Mouse (Mus musculus) liver, adult 2 months (tissue): Measurements from ENCODE around the gene Vmn2r100. TPM values are rescaled to one million over a fixed set of nuclear protein-coding genes. Genes with fewer than 3 reads are reported as not detected.

Experiments
- DNase-seq: peaks from one replicate; pipeline ENCODE4 v3.0.0-alpha.2; 2011; ENCODE audit warnings: low read depth, low spot score; ENCODE audit errors: extremely low read depth
- H3K27ac ChIP-seq: fragments of 200-500 bp; replicated peaks from 2 replicates; pipeline ENCODE4 v1.5.1; 2012; ENCODE audit warnings: low read depth, mild to moderate bottlenecking, control low read depth, inconsistent platforms, low read length; ENCODE audit not compliant: insufficient read depth
- H3K27me3 ChIP-seq: fragments of 200-500 bp; 2 replicates; pipeline ENCODE4 v1.6.1; 2012; ENCODE audit warnings: mild to moderate bottlenecking, moderate library complexity, low read length, inconsistent platforms; ENCODE audit not compliant: control insufficient read depth, insufficient read depth
- H3K36me3 ChIP-seq: fragments of 200-500 bp; 2 replicates; pipeline ENCODE4 v1.6.1; 2012; ENCODE audit warnings: low read length, inconsistent platforms; ENCODE audit not compliant: control insufficient read depth, insufficient read depth
- H3K4me1 ChIP-seq: fragments of 200-500 bp; 2 replicates; pipeline ENCODE4 v1.6.1; 2011; ENCODE audit warnings: low read length; ENCODE audit not compliant: control insufficient read depth, insufficient read depth
- H3K4me3 ChIP-seq: fragments of 200-500 bp; 2 replicates; pipeline ENCODE4 v1.5.1; 2011; ENCODE audit warnings: low read depth, mild to moderate bottlenecking, control low read depth, low read length, moderate library complexity; ENCODE audit not compliant: insufficient read depth
- H3K79me2 ChIP-seq: fragments of 200-500 bp; 2 replicates; pipeline ENCODE4 v1.6.1; 2012; ENCODE audit warnings: inconsistent platforms, mild to moderate bottlenecking, low read length, moderate library complexity; ENCODE audit not compliant: control insufficient read depth, insufficient read depth
- H3K9ac ChIP-seq: fragments of 200-500 bp; 2 replicates; pipeline ENCODE4 v1.6.1; 2012; ENCODE audit warnings: low read depth, mild to moderate bottlenecking, control low read depth, inconsistent platforms, low read length
- CTCF ChIP-seq: fragments of 200-500 bp; IDR thresholded peaks from 2 replicates; pipeline ENCODE4 v1.5.1; 2011; ENCODE audit warnings: low read depth, low read length, control low read depth
- POLR2A ChIP-seq: fragments of 200-500 bp; IDR thresholded peaks from 2 replicates; pipeline ENCODE4 v1.6.1; 2011; ENCODE audit warnings: low read length, control low read depth; ENCODE audit not compliant: insufficient read depth; ENCODE audit errors: extremely low read depth
- polyA plus RNA-seq: library from polyadenylated mRNA; depleted of rRNA; stranded (reverse); fragments of >200 nt; gene quantifications from 2 replicates; pipeline ENCODE4 v1.2.3, GENCODE M21; 2012; rRNA removed
- total RNA-seq: library from RNA; depleted of rRNA; stranded (reverse); fragments of >200 nt; gene quantifications from 2 replicates; pipeline ENCODE4 v1.2.3, GENCODE M21; 2014; rRNA removed

Vmn2r100 gene
- total RNA-seq, result not detected in 2 replicates
- polyA plus RNA-seq, result not detected in 2 replicates

DNA sequence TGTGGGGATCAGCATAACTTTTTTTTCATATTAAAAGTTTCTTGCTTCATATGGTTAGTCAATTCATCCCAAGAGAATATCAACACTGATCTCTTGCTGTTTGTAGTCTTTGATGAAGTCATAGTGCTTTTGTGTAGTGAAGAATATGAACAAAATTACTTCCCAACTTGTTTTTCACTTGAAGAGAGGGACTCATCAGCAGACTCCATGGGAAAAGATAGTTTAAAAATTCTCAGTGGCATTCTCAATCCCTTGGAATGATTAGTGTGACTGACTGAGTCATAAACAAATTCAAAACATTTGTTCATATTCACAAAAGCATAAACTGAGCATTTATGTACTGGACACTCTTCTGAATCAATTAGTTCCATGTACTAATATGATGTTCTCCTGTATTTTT lies at the start of gene Vmn2r100:
Vmn2r100 (plus strand) TSS at position 301 of the 400 bp plus-strand sequence.
- Histone ChIP-seq H3K9ac (no peak within 1 kb of the TSS), H3K79me2 (no peaks in the 10 kb centered on the region), H3K4me1 (no peaks in the 10 kb centered on the region), H3K27me3 (no peaks in the 10 kb centered on the region), H3K4me3 (no peak within 1 kb of the TSS), H3K36me3 (no peaks in the 10 kb centered on the region), H3K27ac (no peak within 1 kb of the TSS)
- DNase-seq, result no peak
- TF ChIP-seq POLR2A (no peak), CTCF (no peak)

DNA sequence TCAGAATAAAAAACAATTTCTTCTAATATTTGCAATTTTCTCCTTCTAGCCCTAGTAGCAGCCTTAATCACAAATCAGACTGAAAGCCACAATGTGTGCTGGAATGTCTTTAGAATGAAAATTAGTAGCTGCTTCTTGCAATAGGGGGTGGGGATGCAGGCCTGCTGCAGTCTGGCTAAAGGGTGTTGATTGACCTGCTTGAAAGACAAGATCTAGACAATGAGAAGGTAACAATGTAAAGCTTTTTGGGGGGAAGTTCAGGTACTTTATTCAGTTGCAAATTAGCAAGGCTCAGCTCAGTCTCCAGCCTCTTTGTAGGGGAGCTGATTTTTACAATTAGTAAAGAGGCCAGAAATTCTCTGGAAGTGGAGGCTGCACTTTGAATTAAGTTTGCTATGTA lies 21.7 kb upstream of the Vmn2r100 start:
- Histone ChIP-seq H3K79me2 (no peaks in the 10 kb centered on the region), H3K9ac (no peak overlapping the region), H3K4me1 (no peaks in the 10 kb centered on the region), H3K27ac (no peak overlapping the region), H3K27me3 (no peaks in the 10 kb centered on the region), H3K4me3 (no peak overlapping the region), H3K36me3 (no peaks in the 10 kb centered on the region)
- DNase-seq, result no peak
- no peak for TF ChIP-seq CTCF

DNA sequence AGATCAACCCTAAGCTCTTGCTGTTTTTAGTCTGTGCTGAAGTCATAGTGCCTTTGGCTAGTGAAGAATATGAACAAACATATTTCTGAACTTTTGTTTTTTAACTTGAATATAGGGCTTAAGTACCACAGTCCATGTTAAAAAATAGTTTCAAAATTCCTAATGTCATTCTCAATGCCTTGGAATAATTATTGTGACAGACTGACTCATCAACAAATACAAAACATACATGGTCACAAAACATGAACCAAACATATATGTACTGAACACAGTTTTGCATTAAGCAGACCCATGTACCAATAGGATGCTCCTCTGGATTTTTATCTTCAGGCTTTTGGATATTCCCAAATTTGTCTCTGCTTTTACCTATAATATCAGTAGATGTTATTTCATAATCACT lies 72.4 kb downstream of the Vmn2r100 start, which contains the start of gene Vmn2r101:
Vmn2r101 (plus strand) TSS at position 301 of the 400 bp plus-strand sequence.
- Histone ChIP-seq H3K27ac (no peak within 1 kb of the TSS), H3K79me2 (no peaks in the 10 kb centered on the region), H3K9ac (no peak within 1 kb of the TSS), H3K4me3 (no peak within 1 kb of the TSS), H3K27me3 (no peaks in the 10 kb centered on the region), H3K4me1 (no peaks in the 10 kb centered on the region), H3K36me3 (no peaks in the 10 kb centered on the region)
- no peak for DNase-seq
- no peak for TF ChIP-seq POLR2A
- no peak for TF ChIP-seq CTCF

Other genes starting within 250 kb of the Vmn2r100 start
- not detected in 2 replicates for gene Vmn2r99, start 142.8 kb upstream of the Vmn2r100 start, total RNA-seq
- gene Vmn2r99, start 142.8 kb upstream of the Vmn2r100 start, polyA plus RNA-seq, result not detected in 2 replicates
- not detected in 2 replicates for gene Vmn2r101, start 72.5 kb downstream of the Vmn2r100 start, total RNA-seq
- gene Vmn2r101, start 72.5 kb downstream of the Vmn2r100 start, polyA plus RNA-seq, result not detected in 2 replicates
- not detected in 2 replicates for gene Vmn2r102, start 155.6 kb downstream of the Vmn2r100 start, total RNA-seq
- not detected in 2 replicates for gene Vmn2r102, start 155.6 kb downstream of the Vmn2r100 start, polyA plus RNA-seq